Mouse (Mus musculus) right cerebral cortex, postnatal 4 days (tissue): ENCODE measurements around the gene N6amt1.
A peak's percentile ranks its signal among the peaks of the same experiment; 100 is the strongest.

Source experiments
- DNase-seq: peaks from one replicate; pipeline ENCODE4 v3.0.0-alpha.2; 2022

Gene N6amt1

DNA sequence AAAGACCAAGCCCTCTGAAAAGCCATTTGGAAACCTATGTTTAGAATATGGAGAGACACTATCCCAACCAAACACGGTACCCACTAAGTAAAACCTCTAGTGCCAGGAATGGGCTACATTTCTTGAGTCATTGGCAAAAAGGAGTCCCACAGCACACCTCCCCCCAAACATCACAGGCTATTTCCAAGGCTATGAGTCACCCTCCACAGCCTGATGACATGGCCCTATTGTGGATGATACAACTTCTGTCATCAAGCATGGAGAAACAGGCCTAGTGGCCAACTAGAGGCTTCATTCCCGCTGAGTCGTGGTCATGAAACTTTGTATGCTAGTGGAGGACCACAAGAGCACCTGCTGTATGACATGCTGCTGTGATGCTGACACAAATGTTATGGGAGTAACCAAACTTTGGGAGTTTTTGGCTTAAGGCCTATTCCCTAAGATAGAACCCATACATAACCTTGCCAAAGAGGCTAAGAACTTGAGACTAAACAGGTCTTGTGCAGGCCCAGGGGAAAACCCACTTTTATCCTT, 33.5 kb downstream of the N6amt1 start:
- DNase-seq, result no peak

DNA sequence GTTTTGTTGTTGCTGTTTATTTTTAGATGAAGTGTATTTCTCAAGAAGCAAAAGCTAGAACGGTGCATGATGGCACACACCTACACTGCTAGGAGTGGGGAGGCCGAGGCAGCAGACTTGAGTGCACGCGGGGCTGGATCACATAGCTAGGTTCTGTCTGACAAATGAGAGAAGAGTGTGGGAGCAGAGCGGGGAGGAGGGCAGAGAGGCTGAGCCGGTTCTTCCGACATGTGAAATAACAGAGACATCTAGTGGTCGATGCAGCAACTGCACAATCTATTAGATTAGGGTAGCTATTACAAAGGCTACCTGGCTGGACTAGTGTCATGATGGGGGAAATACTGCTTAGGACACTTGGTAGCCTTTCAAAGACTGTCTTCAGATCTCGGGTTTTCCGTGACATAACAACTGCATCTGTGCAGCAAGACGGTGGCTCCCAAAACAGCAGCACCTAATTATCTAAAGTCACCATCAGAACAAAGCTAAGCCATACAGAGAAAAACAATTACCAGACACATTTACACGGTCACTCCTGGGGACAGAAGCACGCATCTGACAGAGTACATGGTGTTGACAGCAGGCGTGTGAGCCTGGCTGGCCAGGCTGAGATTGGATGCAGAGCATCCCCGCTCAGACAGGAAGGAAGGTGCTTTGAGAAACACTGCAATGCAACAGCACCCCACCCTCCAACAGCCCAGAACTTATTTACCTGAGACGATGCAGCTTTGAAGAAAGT, 40.0 kb downstream of the N6amt1 start:
- DNase-seq, result peak; percentile 59

DNA sequence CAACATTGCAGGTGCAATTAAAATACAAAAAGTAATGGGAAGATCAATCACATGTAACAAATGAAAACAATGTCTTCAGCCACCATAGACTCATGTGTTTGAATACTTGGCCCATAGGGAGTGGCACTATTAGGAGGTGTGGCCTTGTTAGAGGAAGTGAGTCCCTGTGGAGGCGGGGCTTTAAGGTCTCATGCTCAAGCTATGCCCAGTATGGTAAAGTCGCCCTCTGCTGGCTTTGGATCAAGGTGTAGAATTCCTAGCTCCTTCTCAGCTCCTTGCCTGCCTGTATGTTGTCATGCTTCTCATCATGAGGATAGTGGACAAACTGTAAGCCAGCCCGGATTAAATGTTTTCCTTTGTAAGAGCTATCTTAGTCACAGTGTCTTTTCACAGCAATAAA, 51.0 kb downstream of the N6amt1 start:
- DNase-seq, result no peak
